Mouse (Mus musculus) embryo, embryonic 9.5 days (tissue): Measurements from ENCODE around the gene Mrpl53.

Experiments
- DNase-seq: peaks from one replicate; pipeline ENCODE4 v3.0.0-alpha.2; 2017; ENCODE audit errors: extremely low spot score

Mrpl53 gene

DNA sequence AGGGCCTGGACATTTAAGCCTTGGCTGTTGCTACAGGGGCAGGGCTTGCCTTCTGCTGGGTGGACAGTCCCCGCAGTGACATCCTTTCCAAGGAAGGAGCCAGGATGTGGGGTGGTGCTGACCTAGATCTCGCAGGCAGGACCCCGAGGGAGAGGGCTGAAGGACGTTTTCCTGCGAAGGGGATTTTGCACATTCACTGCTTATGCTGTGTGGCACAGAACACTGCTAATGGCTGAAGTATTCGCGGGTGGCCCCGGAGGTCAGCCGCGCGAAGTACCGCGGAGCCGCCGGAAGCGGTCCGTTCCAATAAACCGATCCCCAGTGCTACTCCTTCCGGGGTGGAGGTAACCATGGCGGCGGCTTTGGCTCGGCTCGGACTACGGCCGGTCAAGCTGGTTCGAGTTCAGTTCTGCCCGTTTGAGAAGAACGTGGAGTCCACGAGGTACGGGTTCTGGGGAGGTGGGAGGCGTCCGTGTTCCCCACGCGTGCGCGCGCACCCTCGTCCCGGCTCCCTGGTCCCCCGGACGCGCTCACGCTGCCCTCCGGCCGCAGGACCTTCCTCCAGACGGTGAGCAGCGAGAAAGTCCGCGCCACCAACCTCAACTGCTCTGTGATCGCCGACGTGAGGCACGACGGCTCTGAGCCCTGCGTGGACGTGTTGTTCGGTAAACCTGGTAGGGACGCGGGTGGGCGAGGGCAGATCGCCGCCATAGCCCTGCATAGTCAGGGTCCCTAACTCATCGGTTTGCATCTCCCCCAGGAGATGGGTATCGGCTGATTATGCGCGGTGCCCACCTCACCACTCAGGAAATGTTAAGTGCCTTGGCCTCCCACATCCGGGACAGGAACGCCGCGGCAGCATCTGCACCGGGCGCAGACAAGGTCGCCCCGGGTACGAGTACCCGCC lies at the start of gene Mrpl53:
TSS of gene Mrpl53 (plus strand) at position 279 of the 907 bp plus-strand sequence.
- peak; percentile 86 for DNase-seq

DNA sequence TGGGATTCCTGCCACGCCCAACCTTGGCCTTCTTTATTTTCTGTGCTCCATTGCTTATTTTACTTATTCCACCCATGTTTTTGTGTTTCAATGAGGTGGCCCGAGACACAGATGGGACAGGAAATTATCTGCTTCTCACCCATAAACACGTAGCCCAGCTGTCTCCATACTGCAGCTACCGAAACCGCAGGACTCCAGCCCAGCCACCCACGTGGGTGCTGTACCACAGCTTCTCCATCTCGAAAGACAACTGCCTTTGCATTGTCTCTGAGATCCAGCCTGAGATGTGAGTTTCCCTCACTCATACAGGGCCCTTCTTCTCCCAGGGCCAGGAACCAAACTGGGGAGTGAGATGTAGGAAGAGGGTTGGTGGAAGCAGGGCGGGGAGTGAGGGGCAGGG lies 42.8 kb upstream of the Mrpl53 start:
- DNase-seq: no peak

DNA sequence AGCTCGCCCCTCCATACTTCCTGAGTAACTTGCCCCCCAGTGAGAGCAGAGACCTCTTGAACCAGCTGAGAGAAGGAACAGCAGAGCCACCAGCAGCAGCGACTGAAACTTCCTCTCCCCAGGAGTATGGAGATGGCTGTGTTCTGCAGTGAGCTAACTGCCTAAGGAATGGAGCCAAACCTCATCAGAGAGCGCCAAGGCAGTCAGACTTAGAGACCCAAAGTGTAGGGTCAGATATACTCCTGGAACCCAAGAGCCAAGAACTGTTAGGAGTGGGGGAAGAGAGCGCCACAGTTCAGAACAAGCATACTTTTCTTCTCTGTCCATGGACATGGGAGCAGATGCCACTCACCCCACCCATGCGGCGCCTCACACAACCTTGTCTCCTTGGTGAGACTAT lies 42.4 kb upstream of the Mrpl53 start:
- no peak for DNase-seq

DNA sequence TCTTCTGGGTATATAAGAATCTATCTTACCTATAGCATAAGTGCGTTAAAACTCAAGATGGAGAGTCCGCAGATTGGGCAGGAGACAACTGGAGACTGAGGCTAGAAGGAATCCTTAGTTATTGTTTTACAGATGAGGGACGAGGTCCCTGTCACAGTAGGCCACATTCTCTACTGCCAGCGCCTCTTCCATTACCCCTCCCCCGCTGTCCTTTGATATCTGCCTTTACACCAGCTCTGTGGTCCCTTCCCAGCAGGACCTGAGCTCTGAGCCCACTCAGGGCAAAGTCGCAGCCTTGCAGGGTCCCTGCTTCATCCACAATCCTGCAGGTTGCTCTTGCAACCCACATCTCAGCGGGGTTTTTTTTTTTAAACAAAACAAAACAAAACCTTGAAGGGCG lies 40.6 kb upstream of the Mrpl53 start:
- no peak for DNase-seq

DNA sequence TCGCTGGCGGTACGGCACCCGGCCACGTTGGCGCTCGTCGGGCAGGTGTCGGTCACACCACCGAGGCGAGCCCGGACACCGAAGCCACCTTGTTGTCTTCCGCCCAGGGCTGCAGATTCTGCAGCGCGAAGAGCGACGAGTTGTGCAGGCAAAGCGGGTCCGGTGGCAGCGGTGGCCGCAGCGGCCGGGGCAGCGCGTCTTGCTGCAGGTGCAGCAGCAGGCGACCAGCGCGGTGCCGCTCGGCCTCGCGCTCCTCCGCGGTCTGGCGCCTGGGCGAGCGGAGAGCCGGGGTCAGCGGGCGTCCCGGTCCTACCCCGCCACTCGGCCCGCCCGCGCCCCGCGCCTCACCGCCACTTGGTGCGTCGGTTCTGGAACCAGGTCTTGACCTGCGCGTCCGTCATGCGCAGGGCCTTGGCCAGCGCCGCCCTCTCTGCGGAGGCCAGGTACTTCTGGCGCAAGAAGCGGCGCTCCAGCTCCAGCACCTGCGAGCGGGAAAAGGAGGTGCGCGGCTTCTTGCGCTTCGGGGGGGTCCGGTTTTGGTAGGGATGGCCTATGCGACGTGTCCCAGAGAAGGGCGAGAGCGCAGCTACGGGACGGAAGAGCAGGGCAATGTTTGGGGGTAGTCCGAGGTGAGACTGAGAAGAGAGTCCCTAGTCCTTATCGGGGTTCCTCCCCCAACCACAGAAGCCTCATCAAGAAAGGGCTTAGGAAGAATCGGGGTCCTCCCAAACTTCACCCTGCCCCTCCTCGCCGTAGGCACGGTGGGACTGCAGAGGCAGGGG lies 39.9 kb upstream of the Mrpl53 start:
- no peak for DNase-seq

DNA sequence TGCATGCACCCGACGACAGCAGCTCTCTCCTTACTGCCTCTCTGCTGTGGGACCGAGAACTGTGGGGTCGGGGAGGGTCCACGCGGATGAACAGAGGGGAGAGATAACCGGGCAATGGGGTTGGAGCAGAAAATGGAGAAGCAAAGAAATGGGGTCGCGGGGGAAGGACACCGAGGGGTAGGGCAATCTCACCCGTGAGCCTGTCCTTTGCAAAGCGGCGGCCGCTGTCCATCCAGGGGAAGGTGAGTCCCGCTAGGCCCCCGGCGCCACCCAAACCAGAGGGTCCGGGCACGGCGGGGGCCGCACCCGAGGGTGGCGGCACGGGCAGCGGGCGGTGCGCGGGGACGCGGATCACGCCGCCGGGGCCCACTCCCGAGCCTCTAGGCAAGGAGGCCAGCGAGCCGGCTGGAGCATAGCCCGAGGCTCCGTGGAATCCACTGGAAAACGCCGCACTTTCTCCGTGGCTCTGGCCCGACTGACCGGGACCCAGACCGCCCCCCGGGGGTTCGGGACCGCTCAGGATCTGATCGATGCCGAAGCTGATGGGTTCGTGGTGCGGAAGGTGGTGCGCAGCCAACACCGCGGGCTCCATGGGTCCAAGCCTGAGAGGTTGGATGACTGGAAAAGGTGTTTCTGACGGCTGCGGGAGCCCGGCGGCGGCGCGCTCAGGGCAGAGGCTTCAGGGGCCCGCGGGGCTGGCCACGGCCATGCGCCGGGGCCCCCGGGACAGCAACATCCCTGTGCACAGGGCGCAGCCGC lies 39.2 kb upstream of the Mrpl53 start:
- DNase-seq: peak; percentile 43

DNA sequence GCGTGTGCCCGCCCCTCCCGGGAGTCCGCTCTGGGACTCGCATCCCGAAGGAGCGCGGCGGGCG lies 38.8 kb upstream of the Mrpl53 start, which contains the start of gene Tlx2:
TSS of gene Tlx2 (minus strand) at position 47 of the 64 bp plus-strand sequence.
- no peak for DNase-seq

DNA sequence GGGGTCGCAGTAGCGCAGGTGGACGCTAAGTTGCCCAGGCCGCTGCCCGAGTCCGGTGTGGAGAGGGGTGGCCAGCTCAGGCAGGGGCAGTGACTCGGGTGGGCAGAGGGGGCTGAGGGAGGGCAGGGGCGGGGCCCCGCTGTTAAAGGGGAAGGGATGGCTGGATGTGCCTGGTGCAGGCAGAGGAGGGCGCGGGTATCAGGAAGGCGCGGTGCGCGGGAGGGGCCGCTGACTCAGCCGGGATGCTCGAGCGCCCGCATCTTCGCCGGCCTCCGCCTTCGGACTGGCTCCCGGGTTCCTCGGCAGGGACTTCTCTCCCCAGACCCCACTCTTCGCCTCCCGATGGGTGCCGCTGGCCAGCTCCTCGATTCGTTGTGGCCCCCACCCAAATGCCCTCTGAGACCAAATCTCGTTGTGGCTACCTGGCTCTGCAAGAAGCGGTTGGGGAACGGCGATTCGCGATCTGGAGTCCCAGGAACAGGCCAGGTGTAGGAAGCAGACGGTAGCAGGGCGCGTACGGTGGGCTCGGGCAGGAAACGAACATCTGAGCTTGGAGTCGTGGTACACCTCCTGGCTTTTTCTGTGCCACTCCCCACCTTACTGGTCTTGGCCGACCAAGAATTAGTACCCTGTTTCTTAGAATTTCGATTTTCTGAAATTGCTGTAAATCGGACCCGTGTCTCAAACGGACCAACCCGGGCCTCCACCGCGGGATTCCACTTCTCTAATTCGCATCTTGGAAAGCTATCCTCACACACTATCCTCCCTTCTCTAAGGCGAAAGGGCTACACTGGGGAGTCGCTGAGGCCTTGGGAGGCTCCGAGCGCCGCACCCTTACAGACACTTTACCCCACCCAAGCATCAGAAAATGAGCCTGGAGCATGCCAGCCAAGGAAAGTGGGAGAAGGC lies 38.3 kb upstream of the Mrpl53 start:
- peak; percentile 68 for DNase-seq

DNA sequence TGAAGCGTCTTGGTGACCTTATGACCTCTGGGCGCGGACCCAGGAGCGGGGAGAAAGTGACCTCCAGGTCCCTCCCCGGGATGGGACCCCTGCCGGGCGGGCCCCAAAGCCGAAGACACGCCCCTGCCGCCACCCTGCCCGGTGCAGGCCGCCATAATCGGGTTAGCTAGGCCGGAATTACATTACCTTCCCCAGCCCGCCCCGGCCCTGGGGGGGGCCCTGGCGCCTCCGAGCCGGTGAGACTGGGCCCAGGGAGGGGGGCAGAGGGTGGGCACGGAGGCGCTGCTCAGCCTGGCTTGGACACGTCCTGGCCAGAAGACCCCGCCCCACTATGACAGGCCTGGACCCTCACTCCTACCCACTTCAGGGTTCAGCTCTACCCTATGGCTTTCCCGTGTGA lies 37.6 kb upstream of the Mrpl53 start:
- DNase-seq: no peak

DNA sequence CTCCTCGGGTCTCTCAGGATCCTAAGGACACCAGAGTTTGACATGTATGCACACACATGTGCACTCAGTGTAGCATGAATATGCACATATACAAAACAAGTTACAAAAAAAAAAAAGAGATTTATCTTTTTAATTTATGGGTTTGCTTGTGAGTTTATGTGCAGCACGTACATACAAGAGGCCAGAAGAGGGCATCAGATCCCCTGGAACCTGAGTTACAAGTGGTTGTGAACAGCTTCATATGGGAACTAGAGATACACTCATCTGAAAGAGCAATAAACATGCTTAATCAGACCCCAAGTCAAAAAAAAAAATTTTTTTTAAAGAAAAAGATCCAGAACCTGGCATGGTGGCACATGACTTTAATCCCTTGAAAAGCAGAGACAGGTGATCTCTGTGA lies 33.9 kb upstream of the Mrpl53 start:
- DNase-seq: no peak

DNA sequence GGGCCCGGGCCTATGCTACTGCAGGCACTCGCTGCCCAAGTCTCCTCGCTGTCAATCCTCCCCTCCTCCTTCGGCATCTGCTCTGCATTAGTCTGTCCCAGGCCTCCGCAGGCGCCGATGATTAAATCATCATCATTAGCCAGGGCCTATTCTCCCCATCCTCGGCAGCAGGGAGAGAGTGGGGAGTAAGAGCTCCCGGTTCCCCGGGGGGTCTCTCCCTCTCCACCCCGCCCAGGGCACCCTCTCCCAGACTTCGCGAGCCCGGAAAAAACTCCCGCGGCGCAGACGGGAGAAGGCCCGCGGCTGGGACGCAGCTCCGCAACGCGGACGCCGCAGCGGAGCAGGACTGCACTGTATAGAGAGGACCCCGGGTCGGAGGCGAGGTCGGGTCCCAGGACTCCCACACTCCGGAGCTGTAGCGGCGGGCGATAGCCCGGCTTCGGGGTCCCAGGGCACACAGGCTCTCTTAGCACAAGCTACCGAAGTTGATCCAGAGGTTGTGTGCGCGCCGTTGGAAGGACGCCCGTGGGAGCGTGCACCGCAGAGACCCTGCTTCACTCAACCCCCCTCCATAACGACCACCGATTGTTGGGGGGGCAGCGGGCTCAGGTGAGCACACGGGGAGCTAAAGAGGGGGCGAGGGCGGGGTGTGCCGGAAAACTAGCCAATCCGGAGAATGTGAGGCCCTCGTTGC lies 31.1 kb upstream of the Mrpl53 start, which contains the start of gene Pcgf1:
TSS of gene Pcgf1 (plus strand) at position 240 of the 694 bp plus-strand sequence.
- DNase-seq: peak; percentile 59

DNA sequence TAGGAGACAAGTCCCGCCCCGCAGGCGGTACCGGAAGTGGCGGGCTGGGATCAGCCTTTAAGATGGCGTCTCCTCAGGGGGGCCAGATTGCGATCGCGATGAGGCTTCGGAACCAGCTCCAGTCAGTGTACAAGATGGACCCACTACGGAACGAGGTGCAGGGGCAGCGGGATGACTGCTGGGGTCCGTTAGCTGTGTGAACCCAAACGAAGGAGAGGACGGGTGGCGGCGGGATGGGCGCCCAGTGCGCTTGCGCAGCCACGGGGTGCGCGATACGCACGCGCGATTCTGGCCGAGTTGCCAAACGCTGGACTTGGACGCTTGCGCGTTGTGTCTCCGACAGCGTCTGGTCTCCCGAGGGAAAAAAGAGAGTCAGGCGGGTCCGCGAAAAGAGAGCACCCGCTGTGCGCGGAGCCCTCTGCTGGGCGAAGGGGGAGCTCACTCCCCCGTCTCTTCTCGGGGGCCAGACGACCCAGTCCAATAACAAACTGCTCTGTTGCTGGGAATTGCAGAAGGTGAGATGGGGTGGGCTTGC lies 30.4 kb upstream of the Mrpl53 start:
- DNase-seq: peak; percentile 99

DNA sequence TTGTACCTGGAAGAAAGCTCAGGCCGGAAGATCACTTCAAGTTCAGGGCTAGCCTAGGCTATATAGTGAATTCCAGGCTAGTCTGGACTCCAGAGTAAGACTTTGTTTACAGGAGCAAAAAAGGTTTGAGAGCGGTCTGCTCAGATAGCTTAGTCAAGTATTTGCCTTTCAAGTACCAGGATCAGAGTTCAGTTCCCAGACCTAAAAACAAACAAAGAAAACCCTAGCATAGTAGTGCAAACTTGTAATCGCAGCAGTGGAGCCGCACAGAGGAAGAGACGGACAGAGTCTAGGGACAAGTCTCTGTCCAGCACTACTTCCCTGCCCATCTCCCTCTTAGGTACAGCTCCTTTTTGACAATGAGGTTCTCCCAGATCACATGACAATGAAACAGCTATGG lies 28.6 kb upstream of the Mrpl53 start:
- DNase-seq: no peak

DNA sequence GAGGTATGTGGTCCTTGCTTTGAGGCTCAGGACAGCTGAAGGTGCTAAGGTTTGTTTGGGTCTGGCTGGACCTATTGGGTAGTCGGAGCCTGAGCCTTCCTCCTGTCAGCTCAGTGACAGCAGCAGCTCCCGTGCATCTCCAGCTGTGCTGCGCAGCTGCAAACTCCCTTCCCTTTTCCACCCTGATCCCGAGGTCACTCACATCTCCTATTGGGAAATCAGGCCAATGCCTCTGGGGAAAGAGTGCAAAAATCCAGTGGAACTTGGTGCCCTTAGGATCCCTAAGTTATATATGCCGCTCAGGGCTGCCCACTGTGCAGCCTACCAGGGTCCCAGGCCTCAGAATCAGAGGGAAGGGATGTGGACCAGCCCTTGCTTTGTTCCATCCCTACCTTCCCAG lies 25.3 kb upstream of the Mrpl53 start:
- no peak for DNase-seq

DNA sequence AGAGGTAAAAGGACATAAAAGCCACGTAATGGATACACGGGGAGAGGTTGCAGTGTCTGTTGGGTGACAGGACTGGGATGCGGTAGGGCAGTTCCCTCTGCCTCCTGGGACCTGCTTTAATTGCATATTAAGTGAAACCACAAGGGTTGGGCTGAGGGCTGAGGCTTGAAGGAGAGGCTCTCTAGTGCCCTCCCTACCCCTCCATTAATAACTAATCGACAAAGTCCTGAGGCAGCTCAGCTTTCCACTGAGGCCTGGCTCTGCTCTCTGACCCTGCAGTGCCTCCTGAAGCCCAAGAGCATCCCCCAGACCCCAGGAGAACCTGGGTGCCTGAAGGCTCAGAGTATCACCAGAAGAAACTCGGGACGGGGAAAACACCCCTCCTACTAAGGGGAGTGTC lies 24.4 kb upstream of the Mrpl53 start:
- no peak for DNase-seq

DNA sequence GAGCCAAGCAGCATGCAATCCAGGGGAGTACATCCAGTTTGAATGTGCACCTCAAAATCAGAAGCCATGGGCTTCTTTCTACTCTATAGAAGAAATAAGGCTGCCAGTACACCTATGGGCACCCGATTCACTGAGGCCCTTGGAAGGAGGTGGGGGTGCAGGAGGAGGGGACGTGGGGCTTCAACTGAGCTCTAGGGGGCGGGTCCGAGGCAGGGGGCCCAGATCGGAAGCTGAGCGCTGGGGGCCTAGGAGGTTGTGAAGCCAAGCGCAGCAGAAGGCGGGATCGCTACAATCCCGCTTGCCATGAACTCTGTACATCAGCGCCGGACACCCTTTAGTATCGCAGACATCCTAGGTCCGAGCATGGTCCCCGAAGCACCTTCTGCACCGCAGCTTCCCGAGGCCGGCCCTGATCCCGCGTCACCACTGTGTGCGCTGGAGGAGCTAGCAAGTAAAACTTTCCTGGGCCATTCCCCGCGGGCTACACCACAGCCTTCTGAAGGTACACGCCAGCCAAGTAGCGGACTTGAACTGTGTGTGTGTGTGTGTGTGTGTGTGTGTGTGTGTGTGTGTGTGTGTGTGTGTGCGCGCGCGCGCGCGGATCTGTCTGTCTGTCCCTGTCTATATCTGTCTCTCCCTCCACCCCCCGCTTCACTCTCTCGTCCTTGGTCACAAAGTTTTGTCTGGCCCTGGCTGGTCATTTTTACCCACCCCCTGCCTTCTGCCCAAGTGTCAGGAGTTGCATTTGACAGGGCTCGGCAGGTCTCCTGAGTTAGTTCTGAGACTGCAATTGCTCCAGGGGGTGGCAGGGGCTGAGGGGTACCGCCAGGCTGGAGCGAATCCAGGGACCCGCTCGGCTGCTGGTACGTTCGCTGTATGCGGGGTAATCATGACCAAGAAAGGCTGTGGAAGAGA lies 22.5 kb upstream of the Mrpl53 start, which contains the start of gene Lbx2:
TSS of gene Lbx2 (plus strand) at position 247 of the 915 bp plus-strand sequence.
- DNase-seq: no peak

DNA sequence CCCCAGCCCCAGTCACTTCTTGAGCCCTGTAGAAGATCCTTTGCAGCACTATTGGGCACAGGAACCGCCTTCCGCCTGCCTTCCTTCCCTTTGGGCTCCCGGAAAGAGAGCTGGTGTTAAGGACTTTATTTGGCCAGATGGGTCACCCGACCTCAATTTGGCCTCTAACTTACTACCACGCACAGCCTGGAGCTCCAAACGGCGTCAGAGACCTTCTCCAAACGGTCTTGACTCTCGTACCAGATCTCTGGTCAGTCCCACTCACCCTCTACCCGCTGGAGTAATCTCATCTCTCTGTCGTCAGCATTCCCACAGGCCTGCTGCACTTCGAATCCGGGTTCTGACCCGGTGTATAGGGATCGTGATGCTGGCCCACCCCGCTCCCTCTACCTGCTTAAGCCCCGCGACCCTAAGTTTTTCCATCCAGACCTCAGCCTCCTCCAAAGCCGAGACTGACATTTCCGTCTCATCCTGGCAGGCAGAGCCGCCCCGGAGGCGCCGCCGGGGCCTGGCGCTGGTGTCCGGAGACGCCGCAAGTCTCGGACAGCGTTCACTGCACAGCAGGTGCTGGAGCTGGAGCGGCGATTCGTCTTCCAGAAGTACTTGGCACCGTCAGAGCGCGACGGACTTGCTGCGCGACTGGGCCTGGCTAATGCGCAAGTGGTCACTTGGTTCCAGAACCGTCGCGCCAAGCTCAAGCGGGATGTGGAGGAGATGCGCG lies 21.5 kb upstream of the Mrpl53 start:
- peak; percentile 51 for DNase-seq

DNA sequence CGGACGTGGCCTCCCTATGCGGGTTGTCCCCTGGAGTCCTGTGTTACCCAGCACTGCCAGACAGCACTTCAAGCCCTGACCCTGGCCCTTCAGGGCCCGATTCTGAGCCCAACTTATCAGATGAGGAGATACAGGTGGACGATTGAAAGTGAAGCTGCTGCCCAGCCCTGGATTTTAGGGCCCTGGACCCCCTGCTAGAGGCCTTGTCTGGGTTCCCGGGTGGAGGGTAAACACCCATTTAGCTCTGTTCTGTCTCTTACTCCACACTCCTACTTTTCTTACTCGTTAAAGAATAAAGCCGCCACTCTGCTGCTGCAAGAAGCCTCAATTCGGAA lies 20.9 kb upstream of the Mrpl53 start:
- no peak for DNase-seq
